Mouse (Mus musculus): ENCODE data around the gene Olfr315. TPM values are rescaled to one million over a fixed set of nuclear protein-coding genes. Genes with fewer than 3 reads are reported as not detected.

Olfr315 gene
- not detected for polyA plus RNA-seq (2014; fragmentation: Illumina TruSeq; extraction: RNeasy Lipid Tissue Mini Kit (QIAGEN cat#74804); ENCODE audit: low read depth, low replicate concordance)

GRCm38 (mm10) chr11:58772888-58773287 is at the start of gene Olfr315:
Gene Olfr315 (plus strand): TSS chr11:58773188.

GRCm38 (mm10) chr11:58723914-58724313 is 49.1 kb upstream of the Olfr315 start, which contains the start of gene Olfr318:
Gene Olfr318 (minus strand): TSS chr11:58724014.

GRCm38 (mm10) chr11:58738792-58739262 is 34.2 kb upstream of the Olfr315 start, which contains the start of gene Olfr317:
Gene Olfr317 (minus strand): TSS chr11:58739212.

DNA sequence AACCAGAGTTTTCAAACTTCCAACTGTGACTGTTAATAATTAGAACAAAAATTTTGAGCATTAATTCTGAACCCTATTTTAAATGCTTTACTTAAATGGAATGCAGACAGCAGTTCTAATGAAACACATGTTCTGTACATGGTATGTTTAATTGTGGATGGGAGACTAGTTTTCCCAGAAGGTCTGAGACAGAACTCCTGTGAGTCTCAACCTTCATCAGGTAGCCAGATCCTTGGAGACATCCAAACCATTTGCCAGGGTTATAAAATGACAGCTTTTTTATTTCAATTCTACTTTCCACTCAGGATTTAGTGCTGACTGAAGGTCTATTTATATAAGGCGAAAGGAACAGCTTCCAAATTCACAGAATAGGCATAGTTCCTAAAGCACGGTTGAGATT is 20.6 kb upstream of the Olfr315 start, which contains the start of gene Olfr316:
TSS of gene Olfr316 (plus strand) at position 301 of the 400 bp plus-strand sequence.

GRCm38 (mm10) chr11:58782480-58783089 is 9.6 kb downstream of the Olfr315 start, which contains the start of gene Olfr314:
Gene Olfr314 (plus strand): TSS chr11:58782952.

GRCm38 (mm10) chr11:58801558-58802228 is 28.7 kb downstream of the Olfr315 start, which contains the start of gene Fam183b:
Gene Fam183b (minus strand): TSS chr11:58801960.

DNA sequence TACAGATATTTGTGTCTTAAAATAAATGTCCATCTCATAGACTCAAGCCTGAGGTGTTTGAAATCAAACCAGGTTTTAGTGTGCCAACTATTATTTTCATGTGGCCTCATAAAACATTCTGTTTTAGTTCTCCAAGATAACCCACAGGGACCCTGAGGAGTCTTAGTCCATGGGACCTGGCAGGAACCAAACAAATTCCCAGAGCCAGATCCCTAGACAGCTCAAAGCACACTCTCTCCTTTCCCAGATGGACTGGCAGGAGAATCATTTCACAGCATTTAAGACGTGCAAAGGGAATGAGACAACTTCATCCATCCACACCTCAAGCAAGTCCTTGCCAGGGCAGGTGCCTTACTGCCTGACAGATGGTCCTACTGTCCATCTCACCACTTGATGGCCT is 41.7 kb downstream of the Olfr315 start, which contains the start of gene Olfr313:
TSS of gene Olfr313 (plus strand) at position 301 of the 400 bp plus-strand sequence.

GRCm38 (mm10) chr11:58828937-58829336 is 55.9 kb downstream of the Olfr315 start, which contains the start of gene Olfr312:
Gene Olfr312 (plus strand): TSS chr11:58829237.

Other genes with a start within 250 kb of the Olfr315 start
- gene Olfr330, start 238.4 kb upstream of the Olfr315 start, polyA plus RNA-seq (2014; fragmentation: Illumina TruSeq; extraction: RNeasy Lipid Tissue Mini Kit (QIAGEN cat#74804); ENCODE audit: low read depth, low replicate concordance), result 1.5 TPM
- gene Olfr329-ps, start 226.8 kb upstream of the Olfr315 start, polyA plus RNA-seq (2014; fragmentation: Illumina TruSeq; extraction: RNeasy Lipid Tissue Mini Kit (QIAGEN cat#74804); ENCODE audit: low read depth, low replicate concordance), result 3.0 TPM
- not detected for gene Olfr328, start 217.6 kb upstream of the Olfr315 start, polyA plus RNA-seq (2014; fragmentation: Illumina TruSeq; extraction: RNeasy Lipid Tissue Mini Kit (QIAGEN cat#74804); ENCODE audit: low read depth, low replicate concordance)
- gene Olfr224, start 202.6 kb upstream of the Olfr315 start, polyA plus RNA-seq (2014; fragmentation: Illumina TruSeq; extraction: RNeasy Lipid Tissue Mini Kit (QIAGEN cat#74804); ENCODE audit: low read depth, low replicate concordance), result not detected
- gene Olfr325, start 195.5 kb upstream of the Olfr315 start, polyA plus RNA-seq (2014; fragmentation: Illumina TruSeq; extraction: RNeasy Lipid Tissue Mini Kit (QIAGEN cat#74804); ENCODE audit: low read depth, low replicate concordance), result not detected
- not detected for gene Olfr324, start 178.1 kb upstream of the Olfr315 start, polyA plus RNA-seq (2014; fragmentation: Illumina TruSeq; extraction: RNeasy Lipid Tissue Mini Kit (QIAGEN cat#74804); ENCODE audit: low read depth, low replicate concordance)
- not detected for gene 2210407C18Rik, start 157.1 kb upstream of the Olfr315 start, polyA plus RNA-seq (2014; fragmentation: Illumina TruSeq; extraction: RNeasy Lipid Tissue Mini Kit (QIAGEN cat#74804); ENCODE audit: low read depth, low replicate concordance)
- not detected for gene Olfr323, start 142.7 kb upstream of the Olfr315 start, polyA plus RNA-seq (2014; fragmentation: Illumina TruSeq; extraction: RNeasy Lipid Tissue Mini Kit (QIAGEN cat#74804); ENCODE audit: low read depth, low replicate concordance)
- not detected for gene Trim58, start 132.7 kb upstream of the Olfr315 start, polyA plus RNA-seq (2014; fragmentation: Illumina TruSeq; extraction: RNeasy Lipid Tissue Mini Kit (QIAGEN cat#74804); ENCODE audit: low read depth, low replicate concordance)
- not detected for gene Olfr322, start 114.4 kb upstream of the Olfr315 start, polyA plus RNA-seq (2014; fragmentation: Illumina TruSeq; extraction: RNeasy Lipid Tissue Mini Kit (QIAGEN cat#74804); ENCODE audit: low read depth, low replicate concordance)
- gene Olfr320, start 92.1 kb upstream of the Olfr315 start, polyA plus RNA-seq (2014; fragmentation: Illumina TruSeq; extraction: RNeasy Lipid Tissue Mini Kit (QIAGEN cat#74804); ENCODE audit: low read depth, low replicate concordance), result not detected
- not detected for gene Olfr319, start 74.0 kb upstream of the Olfr315 start, polyA plus RNA-seq (2014; fragmentation: Illumina TruSeq; extraction: RNeasy Lipid Tissue Mini Kit (QIAGEN cat#74804); ENCODE audit: low read depth, low replicate concordance)
- not detected for gene Olfr318, start 49.2 kb upstream of the Olfr315 start, polyA plus RNA-seq (2014; fragmentation: Illumina TruSeq; extraction: RNeasy Lipid Tissue Mini Kit (QIAGEN cat#74804); ENCODE audit: low read depth, low replicate concordance)
- gene Olfr317, start 34.0 kb upstream of the Olfr315 start, polyA plus RNA-seq (2014; fragmentation: Illumina TruSeq; extraction: RNeasy Lipid Tissue Mini Kit (QIAGEN cat#74804); ENCODE audit: low read depth, low replicate concordance), result not detected
- not detected for gene Olfr316, start 20.5 kb upstream of the Olfr315 start, polyA plus RNA-seq (2014; fragmentation: Illumina TruSeq; extraction: RNeasy Lipid Tissue Mini Kit (QIAGEN cat#74804); ENCODE audit: low read depth, low replicate concordance)
- gene Olfr314, start 9.8 kb downstream of the Olfr315 start, polyA plus RNA-seq (2014; fragmentation: Illumina TruSeq; extraction: RNeasy Lipid Tissue Mini Kit (QIAGEN cat#74804); ENCODE audit: low read depth, low replicate concordance), result not detected
- 4.1 TPM for gene Fam183b, start 28.8 kb downstream of the Olfr315 start, polyA plus RNA-seq (2014; fragmentation: Illumina TruSeq; extraction: RNeasy Lipid Tissue Mini Kit (QIAGEN cat#74804); ENCODE audit: low read depth, low replicate concordance)
- gene Olfr313, start 41.8 kb downstream of the Olfr315 start, polyA plus RNA-seq (2014; fragmentation: Illumina TruSeq; extraction: RNeasy Lipid Tissue Mini Kit (QIAGEN cat#74804); ENCODE audit: low read depth, low replicate concordance), result not detected
- gene Olfr312, start 56.0 kb downstream of the Olfr315 start, polyA plus RNA-seq (2014; fragmentation: Illumina TruSeq; extraction: RNeasy Lipid Tissue Mini Kit (QIAGEN cat#74804); ENCODE audit: low read depth, low replicate concordance), result not detected
- not detected for gene Olfr311, start 66.1 kb downstream of the Olfr315 start, polyA plus RNA-seq (2014; fragmentation: Illumina TruSeq; extraction: RNeasy Lipid Tissue Mini Kit (QIAGEN cat#74804); ENCODE audit: low read depth, low replicate concordance)
- 5.5 TPM for gene Gm12258, start 74.0 kb downstream of the Olfr315 start, polyA plus RNA-seq (2014; fragmentation: Illumina TruSeq; extraction: RNeasy Lipid Tissue Mini Kit (QIAGEN cat#74804); ENCODE audit: low read depth, low replicate concordance)
- 6.7 TPM for gene 2810021J22Rik, start 94.0 kb downstream of the Olfr315 start, polyA plus RNA-seq (2014; fragmentation: Illumina TruSeq; extraction: RNeasy Lipid Tissue Mini Kit (QIAGEN cat#74804); ENCODE audit: low read depth, low replicate concordance)
- gene Zfp39, start 131.0 kb downstream of the Olfr315 start, polyA plus RNA-seq (2014; fragmentation: Illumina TruSeq; extraction: RNeasy Lipid Tissue Mini Kit (QIAGEN cat#74804); ENCODE audit: low read depth, low replicate concordance), result 5.9 TPM
- gene Btnl10, start 144.7 kb downstream of the Olfr315 start, polyA plus RNA-seq (2014; fragmentation: Illumina TruSeq; extraction: RNeasy Lipid Tissue Mini Kit (QIAGEN cat#74804); ENCODE audit: low read depth, low replicate concordance), result not detected
- gene Rnf187, start 165.7 kb downstream of the Olfr315 start, polyA plus RNA-seq (2014; fragmentation: Illumina TruSeq; extraction: RNeasy Lipid Tissue Mini Kit (QIAGEN cat#74804); ENCODE audit: low read depth, low replicate concordance), result 13.2 TPM
- gene Hist3h2ba, start 175.7 kb downstream of the Olfr315 start, polyA plus RNA-seq (2014; fragmentation: Illumina TruSeq; extraction: RNeasy Lipid Tissue Mini Kit (QIAGEN cat#74804); ENCODE audit: low read depth, low replicate concordance), result not detected
- 13.1 TPM for gene Hist3h2a, start 181.5 kb downstream of the Olfr315 start, polyA plus RNA-seq (2014; fragmentation: Illumina TruSeq; extraction: RNeasy Lipid Tissue Mini Kit (QIAGEN cat#74804); ENCODE audit: low read depth, low replicate concordance)
- gene Trim17, start 181.5 kb downstream of the Olfr315 start, polyA plus RNA-seq (2014; fragmentation: Illumina TruSeq; extraction: RNeasy Lipid Tissue Mini Kit (QIAGEN cat#74804); ENCODE audit: low read depth, low replicate concordance), result not detected
- 1.3 TPM for gene Trim11, start 204.9 kb downstream of the Olfr315 start, polyA plus RNA-seq (2014; fragmentation: Illumina TruSeq; extraction: RNeasy Lipid Tissue Mini Kit (QIAGEN cat#74804); ENCODE audit: low read depth, low replicate concordance)